Mouse (Mus musculus): ENCODE results near the gene Unc45a.
"Not testable (repeated sequence)": the region's sequence is repeated elsewhere in the genome, so short reads cannot be mapped to it uniquely, and the experiment has no call there.

Gene Unc45a

DNA sequence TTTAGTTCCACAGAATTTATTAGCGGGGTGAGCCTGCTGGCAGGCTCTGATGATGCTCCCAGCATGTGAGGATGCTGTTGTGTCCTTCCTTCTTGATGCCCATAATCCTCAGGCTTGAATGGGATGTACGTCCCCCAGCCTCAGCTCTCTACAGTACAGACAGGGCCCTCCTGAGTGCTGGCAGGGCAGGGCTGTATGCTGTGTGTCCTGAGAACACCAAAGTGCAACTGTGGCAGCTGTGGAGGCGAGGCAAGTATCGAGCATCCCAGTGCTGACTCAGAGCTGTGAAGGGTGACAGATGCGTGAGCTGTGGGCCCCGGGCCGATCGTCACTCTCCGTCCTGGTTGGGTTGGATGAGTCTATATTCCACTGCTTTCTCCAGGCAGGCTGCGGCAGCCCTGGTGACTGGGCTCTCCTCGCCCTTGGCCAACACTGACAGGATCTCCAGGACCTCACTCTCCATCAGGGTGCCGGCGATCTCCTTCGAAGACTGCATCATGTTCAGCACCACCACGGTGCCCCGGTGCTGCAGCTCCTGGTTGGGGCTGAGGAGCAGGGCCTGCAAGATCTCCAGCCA is 15.4 kb downstream of the Unc45a start:
- no peak for DNase-seq (ENCODE audit: low read depth, low spot score)

DNA sequence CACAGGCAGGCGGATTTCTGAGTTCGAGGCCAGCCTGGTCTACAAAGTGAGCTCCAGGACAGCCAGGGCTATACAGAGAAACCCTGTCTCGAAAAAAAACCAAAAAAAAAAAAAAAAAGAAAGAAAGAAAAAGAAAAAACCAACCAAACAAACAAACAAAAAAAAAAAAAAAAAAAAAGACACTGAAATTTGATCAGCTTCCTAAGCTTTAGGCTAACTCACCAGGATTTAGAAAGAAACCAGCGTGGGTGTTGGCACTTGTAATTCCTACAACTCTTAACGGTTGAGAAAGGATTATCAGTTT is 16.0 kb downstream of the Unc45a start:
- DNase-seq (ENCODE audit: low read depth, low spot score), result not testable (repeated sequence)

DNA sequence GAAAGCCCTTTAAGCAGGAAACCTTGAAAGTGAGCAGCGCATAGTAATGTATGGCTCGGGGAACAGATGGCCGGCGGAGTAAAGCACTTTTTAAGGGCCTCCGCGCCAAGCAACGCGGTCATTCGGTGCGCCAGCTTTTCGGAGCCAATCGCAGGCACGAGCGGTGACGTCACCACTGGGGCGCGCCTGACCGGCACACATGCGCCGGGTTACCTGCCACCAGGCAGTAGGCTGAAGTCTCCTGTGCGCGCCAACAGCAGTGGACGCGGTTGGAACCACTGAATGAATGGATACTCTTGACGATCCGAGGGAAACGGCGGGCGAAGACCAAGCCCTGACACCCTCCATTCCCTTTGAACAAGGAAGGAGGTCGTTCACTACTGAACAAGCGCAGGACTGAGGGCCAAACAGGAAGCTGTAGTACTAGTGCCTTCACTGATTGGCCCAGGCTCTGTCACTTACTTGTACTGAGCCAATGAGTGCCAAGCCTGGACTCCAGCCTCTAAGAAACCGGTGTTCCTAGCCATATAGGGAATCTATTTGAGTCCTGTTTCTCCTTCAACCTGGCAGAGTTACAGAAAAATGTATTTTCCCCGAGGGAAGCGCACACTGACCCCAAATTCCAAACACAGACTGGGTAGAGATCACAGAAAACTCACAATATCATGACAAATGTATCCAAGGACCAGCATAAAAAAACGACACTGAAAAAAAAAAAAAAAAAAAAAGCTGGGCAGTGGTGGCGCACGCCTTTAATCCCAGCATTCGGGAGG is 16.6 kb downstream of the Unc45a start, which contains the start of gene Rccd1:
Gene Rccd1, minus strand, starts transcription at position 412 of the 773 bp plus-strand sequence.
- peak; percentile 95 for DNase-seq (ENCODE audit: low read depth, low spot score)

DNA sequence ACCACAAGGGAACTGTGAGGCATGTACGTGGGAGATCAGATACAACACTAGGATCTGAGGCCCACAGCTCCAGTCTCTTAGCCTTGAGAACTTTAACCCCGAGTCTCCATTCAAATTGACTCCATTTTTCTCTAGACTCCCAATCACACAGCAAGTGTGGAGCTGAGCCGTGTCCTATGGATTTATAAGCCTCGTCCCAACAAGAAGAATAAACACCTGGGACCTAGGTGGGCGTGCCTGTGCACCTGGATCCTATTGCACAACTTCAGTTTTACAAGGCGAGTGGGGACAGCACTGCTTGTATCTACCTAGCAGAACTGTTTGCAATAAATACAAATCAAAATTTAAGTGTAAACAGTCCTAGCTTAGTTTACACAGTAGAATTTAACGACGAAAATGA is 17.5 kb downstream of the Unc45a start:
- DNase-seq (ENCODE audit: low read depth, low spot score), result no peak

DNA sequence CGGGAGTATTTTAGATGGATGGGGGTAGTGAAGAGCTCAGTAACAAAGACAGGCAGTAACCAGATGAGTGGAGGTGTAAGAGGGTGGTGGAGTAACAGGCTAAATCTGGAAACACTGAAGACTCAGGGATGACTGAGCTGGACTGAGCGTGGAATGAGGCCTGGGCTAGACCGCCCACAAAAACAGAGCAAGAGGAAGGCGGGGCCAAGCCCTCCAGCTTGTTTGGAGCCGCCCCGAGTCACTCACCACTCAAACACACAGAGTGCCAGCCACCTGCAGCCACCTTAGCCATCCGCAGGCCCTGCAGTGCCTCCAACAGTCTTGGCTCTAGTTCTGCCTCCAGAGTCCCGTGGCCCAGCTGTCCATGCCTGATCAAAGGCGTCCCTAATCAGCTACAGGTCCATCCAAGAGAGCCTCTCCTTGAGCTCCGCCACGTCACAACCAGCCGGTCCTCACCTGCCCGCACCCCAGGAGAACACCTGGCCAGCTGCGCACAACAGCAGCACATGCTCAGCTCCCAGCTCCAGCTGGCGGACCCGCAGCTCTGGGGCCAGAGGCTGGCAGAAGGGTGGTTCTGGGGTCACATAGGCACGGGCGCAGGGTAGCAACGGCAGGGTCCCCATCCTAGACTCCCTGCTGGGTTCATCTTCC is 20.8 kb downstream of the Unc45a start:
- no peak for DNase-seq (ENCODE audit: low read depth, low spot score)

DNA sequence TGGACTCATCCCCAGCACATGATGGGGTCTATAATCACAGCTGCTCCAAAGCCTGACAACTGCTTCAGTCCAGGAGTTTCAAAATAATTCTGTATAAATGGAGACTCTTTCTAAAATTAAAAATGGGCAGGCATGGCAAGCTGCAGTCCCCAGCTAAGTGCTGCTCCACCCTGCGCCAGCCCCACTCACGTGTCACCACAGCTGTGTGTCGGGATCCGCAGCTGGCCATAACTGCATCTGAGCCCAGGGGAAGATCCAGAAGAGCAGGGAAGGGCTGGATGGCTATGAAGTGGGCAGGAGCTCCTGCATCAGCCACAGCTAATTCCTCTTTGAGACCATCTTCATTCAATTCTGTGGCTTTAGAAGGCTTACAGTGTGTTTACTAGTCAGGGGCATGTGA is 22.1 kb downstream of the Unc45a start:
- no peak for DNase-seq (ENCODE audit: low read depth, low spot score)

DNA sequence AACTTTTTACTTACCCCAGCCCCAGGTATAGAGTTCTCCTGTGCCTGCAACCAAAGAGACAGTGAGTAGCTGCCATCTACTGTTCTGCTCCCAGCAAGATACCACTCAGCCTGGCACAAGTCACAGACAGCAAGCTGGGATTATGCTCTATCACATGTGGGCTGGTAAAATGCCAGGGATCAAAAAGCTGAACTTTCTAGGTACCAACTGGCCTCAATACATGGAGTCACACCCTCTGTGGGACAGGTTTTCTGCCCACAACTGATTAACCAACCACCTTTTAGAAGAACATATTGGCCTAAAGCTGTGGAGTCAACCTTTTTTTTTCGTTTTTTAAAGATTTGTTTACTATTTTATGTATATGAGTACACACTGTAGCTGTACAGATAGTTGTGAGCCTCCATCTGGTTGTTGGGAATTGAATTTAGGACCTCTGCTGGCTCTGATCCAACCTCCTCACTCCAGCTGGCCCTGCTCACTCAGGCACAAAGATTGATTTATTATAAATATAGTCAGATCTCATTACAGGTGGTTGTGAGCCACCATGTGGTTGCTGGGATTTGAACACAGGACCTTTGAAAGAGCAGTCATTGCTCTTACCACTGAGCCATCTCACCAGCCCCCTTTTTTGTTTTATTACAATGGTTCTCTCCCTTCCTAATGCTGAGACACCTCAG is 23.2 kb downstream of the Unc45a start:
- no peak for DNase-seq (ENCODE audit: low read depth, low spot score)

DNA sequence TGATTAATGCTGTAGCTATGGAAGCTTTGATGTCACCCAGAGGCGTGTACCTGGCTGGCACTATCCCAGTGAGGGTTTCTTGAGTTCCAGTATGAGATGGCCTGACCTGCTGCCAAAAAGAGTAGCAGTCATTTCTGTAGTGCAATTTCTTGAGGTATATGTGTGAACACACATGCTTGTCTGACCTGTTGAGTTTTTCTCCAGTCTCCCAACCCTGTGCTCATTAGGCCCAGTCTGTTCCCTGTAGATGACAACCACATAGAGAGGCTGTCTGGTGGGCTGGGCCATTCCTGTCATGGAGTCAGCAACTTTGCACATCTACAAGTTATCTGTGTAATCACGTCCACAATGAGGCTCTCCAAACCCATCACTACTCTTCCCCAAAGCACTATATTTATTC is 25.1 kb downstream of the Unc45a start:
- DNase-seq (ENCODE audit: low read depth, low spot score), result no peak

DNA sequence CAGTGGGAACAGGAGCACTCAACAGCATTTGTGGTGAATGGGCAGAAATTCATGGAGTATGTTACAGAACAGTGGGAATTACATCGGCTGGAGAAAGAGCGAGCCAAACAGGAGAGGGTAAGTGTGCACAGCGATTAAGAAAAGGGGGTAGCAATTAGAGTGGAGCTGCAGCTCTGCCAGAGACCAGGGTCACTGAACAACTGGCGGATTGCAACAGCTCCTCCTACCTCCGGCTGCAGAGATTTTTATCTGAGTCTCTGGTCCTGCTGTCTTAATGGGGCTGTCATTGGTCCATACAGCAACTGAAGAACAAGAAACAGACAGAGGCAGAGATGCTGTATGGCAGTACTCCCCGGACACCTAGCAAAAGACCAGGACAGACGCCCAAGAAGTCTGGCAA is 30.0 kb downstream of the Unc45a start:
- DNase-seq (ENCODE audit: low read depth, low spot score), result no peak

DNA sequence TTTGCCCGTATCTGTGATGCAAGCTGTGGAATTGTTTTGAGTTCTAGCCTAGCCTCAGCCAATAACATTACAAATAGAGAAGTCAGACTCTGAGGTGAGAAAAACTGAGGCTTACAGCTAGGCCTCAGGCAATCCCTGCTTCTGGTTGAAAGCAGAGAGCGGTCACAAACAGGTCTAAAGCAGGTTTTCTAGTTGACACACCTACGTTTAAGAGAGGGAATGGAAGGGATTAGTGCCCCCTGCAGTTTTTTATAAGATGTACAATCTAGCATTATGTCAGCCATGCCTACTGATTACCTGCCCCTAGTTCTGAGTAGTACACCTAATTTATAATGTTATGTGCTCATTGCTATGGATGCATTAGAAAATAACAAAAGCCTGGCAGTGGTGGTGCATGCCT is 33.0 kb downstream of the Unc45a start:
- no peak for DNase-seq (ENCODE audit: low read depth, low spot score)

DNA sequence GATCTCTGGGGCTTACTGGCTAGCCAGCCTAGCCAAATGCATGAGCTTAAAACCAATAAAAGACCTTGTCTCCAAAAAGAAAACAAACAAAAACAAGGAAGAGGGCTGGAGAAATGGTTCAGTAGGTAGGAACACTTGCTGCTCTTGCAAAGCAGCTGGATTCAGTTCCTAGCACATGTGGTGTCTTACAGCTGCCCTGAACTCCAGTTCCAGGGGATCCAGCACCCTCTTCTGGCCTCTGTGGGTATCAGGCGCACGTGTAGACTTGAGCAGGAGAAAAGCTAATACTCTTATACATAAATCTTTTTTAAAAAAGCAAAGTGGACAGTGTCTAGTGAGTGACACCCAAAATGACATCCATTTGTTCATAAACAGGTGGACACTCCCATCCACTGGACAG is 39.3 kb downstream of the Unc45a start:
- DNase-seq (ENCODE audit: low read depth, low spot score), result no peak

DNA sequence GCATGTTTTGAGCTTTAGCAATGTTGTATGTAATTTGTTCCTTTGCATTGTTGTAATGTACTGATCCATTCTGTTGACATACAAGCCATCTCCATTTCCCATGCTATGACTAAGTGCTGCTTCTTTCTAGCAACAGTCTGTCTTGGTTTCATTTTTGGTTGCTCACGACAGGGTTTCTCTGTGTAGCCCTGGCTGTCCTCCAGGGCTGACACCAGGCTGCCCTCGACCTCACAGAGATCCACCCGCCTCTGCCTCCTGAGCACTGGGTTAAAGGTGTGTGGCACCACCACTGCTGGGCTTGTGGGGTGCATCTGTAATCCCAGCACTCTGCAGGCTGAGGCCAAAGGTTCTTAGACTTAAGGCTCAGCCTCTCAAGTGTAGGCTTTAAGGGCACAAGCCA is 41.2 kb downstream of the Unc45a start:
- DNase-seq (ENCODE audit: low read depth, low spot score), result no peak

DNA sequence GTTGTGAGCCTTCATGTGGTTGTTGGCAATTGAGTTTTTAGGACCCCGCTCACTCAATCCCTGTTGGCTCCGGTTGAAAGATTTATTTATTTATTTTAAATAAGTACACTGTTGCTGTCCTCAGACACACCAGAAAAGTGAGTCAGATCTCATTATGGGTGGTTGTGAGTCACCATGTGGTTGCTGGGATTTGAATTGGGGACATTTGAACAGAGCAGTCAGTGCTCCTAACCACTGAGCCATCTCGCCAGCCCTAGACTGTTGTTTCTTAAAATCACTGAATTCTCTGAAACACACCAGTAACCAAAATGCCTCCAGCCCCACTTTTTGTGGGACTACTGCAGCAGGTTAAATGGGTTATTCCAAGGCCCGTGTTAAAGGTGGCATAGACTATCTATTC is 42.1 kb downstream of the Unc45a start:
- DNase-seq (ENCODE audit: low read depth, low spot score), result no peak

DNA sequence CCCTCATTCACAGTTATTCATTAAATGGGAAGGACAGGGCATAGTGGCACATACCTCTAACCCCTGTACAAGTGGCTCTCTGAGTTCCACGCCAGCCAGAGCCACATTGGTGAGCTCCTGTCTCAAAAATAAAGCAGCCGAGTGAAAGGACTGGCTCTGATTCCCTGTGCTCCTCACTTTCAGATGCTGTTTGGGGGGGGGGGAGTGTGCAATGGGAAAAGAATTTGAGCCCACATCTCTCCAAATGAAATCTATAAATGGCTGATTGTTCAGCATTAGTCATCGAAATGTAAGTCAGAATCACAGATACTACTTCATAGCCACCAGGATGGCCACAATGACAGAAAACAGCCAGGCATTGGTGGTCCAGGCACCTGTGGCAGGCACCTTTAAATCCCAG is 43.8 kb downstream of the Unc45a start:
- DNase-seq (ENCODE audit: low read depth, low spot score), result no peak

DNA sequence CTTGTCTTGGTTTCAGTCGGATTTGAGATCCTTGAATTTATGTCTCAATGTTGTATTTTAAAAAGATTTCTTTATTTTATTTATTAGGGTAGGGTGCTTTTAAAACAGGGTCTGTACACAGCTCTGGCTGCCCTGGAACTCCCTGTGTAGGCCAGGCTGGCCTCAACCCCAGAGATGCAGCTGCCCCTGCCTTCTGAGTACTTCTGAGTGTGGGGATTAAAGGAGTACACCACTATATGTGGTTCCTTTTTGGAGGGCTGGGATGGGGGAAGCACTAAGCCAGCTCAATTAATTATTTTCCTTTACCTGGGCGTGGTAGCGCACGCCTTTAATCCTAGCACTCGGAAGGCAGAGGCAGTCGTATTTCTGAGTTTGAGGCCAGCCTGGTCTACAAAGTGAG is 44.3 kb downstream of the Unc45a start:
- DNase-seq (ENCODE audit: low read depth, low spot score), result no peak

DNA sequence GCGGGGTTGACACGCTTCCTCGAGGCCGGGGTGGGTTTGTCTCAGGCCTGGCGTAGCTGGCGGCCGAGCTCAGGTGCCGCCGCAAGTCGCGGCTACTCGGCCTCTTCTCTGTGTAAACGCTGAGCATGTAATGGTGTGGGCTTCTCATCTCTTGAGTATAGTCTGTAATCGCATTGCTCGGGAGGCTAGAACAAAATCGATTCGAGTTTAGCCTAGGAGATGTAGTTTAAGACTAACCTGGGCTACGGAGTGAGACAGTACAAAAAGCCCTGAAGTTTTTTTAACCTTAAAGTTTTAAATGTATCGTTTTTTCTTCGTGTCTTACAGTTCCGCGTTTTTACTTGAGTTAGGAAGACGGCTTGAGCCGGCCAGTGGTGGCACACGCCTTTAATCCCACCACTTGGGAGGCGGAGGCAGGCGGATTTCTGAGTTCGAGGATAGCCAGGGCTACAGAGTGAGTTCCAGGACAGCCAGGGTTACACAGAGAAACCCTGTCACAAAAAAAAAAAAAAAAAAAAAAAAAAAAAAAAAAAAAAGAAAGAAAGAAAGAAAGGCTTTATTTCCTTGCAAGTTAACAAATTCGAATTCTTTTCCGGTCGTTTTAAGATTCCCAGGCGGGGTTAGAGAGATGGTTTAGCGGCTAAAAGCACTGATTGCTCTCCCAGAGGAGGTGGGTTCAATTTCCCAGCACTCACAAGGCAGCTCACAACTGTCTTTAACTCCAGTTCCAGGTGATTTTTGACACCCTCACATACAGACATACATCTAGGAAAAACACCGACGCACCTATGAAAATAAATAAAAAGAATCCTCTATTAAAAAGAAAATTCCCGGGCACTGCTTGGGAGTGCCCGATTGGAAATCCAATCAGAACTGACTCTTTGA is 45.8 kb downstream of the Unc45a start:
- no peak for DNase-seq (ENCODE audit: low read depth, low spot score)

DNA sequence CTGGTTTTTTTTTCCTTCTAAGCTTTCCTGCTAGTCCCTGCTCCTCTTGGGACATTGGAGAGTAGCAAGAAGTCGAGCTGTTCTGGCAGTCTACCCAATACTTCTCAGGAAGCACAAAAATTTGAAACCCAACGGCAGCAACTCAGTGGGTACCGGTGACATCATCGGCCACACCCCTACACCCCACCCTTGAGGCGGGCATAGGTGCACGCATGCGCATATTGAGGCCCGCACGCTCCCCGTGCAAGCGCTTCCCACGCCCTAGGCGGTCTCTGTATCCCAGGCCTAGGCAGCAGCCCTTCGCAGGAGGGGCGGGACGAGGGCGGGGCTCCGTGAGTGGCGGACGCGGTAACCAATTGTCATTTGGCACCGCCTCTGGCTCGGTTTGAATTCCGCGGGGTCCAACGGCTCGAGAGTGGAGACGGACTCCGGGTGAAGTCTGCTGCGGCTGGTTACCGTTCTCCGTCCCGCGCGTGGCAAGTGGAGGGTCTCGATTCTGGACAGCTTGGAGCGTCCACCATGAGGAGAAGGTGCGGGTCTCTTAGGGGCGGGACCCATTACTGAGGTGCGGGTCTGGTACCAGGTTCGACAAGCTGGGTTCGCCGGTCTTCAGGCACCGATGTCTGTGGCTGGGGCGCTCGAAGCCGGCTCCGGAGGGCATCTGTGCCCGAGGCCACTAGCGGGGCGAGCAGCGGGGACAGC is 46.6 kb downstream of the Unc45a start, which contains the start of gene Prc1:
Gene Prc1, plus strand, starts transcription at position 389 of the 702 bp plus-strand sequence.
- DNase-seq (ENCODE audit: low read depth, low spot score), result peak; percentile 98

DNA sequence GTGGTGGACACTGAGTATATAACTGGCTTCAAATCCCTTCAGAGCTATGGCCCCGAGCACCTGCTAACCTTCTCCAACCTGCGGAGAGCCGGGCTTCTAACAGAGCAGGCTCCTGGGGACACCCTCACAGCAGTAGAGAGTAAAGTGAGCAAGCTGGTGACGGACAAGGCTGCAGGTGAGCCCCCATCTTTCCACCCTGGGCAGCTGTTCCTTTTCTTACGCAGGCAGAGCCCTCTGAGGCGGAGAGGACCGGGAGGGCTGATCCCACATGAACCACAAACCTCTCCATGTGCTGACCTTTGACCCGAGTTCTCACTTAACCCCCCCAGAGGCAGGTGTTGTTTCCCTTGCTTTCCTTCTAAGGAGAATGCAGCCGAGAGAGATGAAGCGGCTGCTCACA is 53.1 kb downstream of the Unc45a start:
- DNase-seq (ENCODE audit: low read depth, low spot score), result no peak

DNA sequence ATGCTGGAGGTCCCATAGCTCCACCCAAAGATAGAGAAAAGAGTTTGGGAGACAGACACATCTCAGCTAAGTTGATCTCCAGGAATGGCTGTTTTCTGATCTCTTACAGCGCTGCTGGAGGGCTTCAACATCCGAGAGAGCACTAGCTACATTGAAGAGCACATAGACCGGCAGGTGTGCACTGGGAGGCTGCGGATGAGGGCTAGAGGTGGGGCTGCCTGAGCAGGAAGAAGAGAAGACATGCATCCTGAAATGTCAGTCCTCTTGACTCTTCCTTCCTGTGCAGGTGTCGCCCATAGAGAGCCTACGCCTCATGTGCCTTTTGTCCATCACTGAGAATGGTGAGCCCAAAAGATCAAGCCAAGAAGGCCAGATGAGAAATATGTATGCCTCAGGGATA is 55.1 kb downstream of the Unc45a start:
- no peak for DNase-seq (ENCODE audit: low read depth, low spot score)

DNA sequence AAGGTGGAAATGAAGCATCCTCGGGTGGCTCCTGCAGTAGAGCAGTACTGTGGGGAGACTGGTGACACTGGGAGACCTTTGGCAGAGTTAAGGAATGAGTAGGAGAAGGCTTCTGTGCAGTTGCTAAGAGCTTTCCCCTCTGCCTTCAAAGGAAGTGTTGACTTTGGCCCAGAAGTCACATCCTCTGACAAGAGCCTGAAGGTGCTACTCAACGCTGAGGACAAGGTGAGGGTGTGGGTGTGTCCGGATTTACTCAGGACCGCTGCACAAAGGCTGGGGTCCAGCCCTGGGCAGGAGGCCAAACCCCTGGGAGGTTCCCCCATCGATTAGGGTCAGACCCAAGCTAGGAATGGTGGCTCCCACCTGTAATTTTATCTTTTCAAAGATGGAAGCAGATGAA is 56.4 kb downstream of the Unc45a start:
- DNase-seq (ENCODE audit: low read depth, low spot score), result no peak
